Mouse (Mus musculus): Measurements from ENCODE around the gene D6Ertd527e. TPM values are rescaled to one million over a fixed set of nuclear protein-coding genes. Genes with fewer than 3 reads are reported as not detected.

Gene D6Ertd527e
- polyA plus RNA-seq, 1 experiment from 2014 or later: 0.13 TPM

DNA sequence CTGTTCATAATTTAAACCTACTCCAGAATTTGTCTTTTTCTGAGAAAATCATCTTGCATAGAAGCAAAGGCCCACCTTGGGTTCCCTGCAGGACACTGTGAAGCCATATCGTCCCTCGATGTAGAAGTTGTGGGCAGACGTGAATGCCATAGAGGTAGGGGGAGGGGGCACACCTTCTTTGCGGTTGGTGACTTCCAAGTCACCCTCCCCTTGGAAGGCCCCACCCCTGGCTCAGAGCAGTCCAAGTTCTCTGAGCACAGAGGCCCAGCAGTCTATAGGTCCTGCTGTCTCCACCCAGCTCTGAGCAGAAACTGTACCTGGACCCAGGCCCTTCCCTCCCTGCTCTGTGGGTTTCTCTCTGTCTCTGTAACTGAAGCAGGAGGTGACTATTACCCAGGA is 2.6 kb upstream of the D6Ertd527e start:
- peaks cover 12% of the 10 kb centered on the region; the same call in 1 of the 2 replicates for H3K4me1 ChIP-seq (replicated peaks; ENCODE audit: control insufficient read depth, insufficient read depth, low read length)
- H3K4me3 ChIP-seq (replicated peaks; ENCODE audit: low read length): no peak overlapping the region
- H3K27ac ChIP-seq: peak overlapping the region; percentile 18; the same call in 1 of the 2 replicates
- DNase-seq (ENCODE audit: low spot score) (no peak), ATAC-seq (ENCODE audit: low FRiP score) (0 out of 2 replicates have a peak, but pooled peaks have one; percentile 39)
- 30% methylated on average over 4 of the region's 4 CpGs for WGBS
- H3K36me3 ChIP-seq (replicated peaks; ENCODE audit: control insufficient read depth, insufficient read depth): no peaks in the 10 kb centered on the region
- no peaks in the 10 kb centered on the region for H3K27me3 ChIP-seq (ENCODE audit: control insufficient read depth, insufficient read depth, low read length)
- H3K9ac ChIP-seq: no peak overlapping the region
- no peaks in the 10 kb centered on the region for H3K9me3 ChIP-seq (ENCODE audit: control insufficient read depth, low read length)
- no peak overlapping the region for H3K4me2 ChIP-seq (replicated peaks)

- no peaks in the 10 kb centered on the region for H3K36me3 ChIP-seq (replicated peaks; ENCODE audit: control insufficient read depth, insufficient read depth)
- no peaks in the 10 kb centered on the region for H3K27me3 ChIP-seq (ENCODE audit: control insufficient read depth, insufficient read depth, low read length)
- ATAC-seq (ENCODE audit: low FRiP score) (peak; percentile 22; the same call in 1 of the 2 replicates), DNase-seq (ENCODE audit: low spot score) (no peak)
- peak overlapping the region; percentile 18; the same call in 1 of the 2 replicates for H3K27ac ChIP-seq
- 13% methylated on average over 7 of the region's 7 CpGs for WGBS
- H3K4me3 ChIP-seq (replicated peaks; ENCODE audit: low read length): no peak overlapping the region
- no peak overlapping the region for H3K4me2 ChIP-seq (replicated peaks)
- H3K9me3 ChIP-seq (ENCODE audit: control insufficient read depth, low read length): no peaks in the 10 kb centered on the region
- peaks cover 12% of the 10 kb centered on the region; the same call in 1 of the 2 replicates for H3K4me1 ChIP-seq (replicated peaks; ENCODE audit: control insufficient read depth, insufficient read depth, low read length)
- H3K9ac ChIP-seq: no peak overlapping the region
These were observed 2.1 kb upstream of the D6Ertd527e start for GRCm38 (mm10) chr6:87102421-87102911.

- Histone ChIP-seq H3K27me3 (ENCODE audit: control insufficient read depth, insufficient read depth, low read length) (no peaks in the 10 kb centered on the region), H3K27ac (no peak overlapping the region), H3K4me3 (replicated peaks; ENCODE audit: low read length) (no peak overlapping the region), H3K4me1 (replicated peaks; ENCODE audit: control insufficient read depth, insufficient read depth, low read length) (peaks cover 12% of the 10 kb centered on the region; the same call in 1 of the 2 replicates), H3K4me2 (replicated peaks) (no peak overlapping the region), H3K9me3 (ENCODE audit: control insufficient read depth, low read length) (no peaks in the 10 kb centered on the region), H3K9ac (no peak overlapping the region), H3K36me3 (replicated peaks; ENCODE audit: control insufficient read depth, insufficient read depth) (no peaks in the 10 kb centered on the region)
- DNase-seq (ENCODE audit: low spot score) (no peak), ATAC-seq (ENCODE audit: low FRiP score) (no peak)
- WGBS: 100% methylated on average over 1 of the region's 1 CpGs
These were observed 1.2 kb upstream of the D6Ertd527e start for GRCm38 (mm10) chr6:87103314-87103713.

DNA sequence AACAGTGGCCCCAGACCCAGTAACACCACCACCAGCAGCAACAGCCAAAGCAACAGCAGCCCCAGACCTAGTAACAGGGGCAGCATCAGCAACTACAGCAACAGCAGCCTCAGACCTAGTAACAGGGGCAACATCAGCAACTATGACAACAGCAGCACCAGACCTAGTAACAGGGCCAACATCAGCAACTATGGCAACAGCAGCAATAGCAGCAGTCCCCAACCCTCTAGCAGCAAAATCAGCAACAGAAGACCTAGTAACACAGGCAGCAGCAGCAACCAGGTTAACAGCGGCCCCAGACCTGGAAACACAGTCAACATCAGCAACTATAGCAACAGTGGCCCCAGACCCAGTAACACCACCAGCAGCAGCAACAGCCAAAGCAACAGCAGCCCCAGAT is 6.9 kb downstream of the D6Ertd527e start:
- Histone ChIP-seq H3K4me2 (replicated peaks) (no peak overlapping the region), H3K27ac (no peak overlapping the region), H3K4me3 (replicated peaks; ENCODE audit: low read length) (no peak overlapping the region), H3K4me1 (replicated peaks; ENCODE audit: control insufficient read depth, insufficient read depth, low read length) (no peaks in the 10 kb centered on the region), H3K36me3 (replicated peaks; ENCODE audit: control insufficient read depth, insufficient read depth) (no peaks in the 10 kb centered on the region), H3K27me3 (ENCODE audit: control insufficient read depth, insufficient read depth, low read length) (no peaks in the 10 kb centered on the region), H3K9ac (no peak overlapping the region), H3K9me3 (ENCODE audit: control insufficient read depth, low read length) (no peaks in the 10 kb centered on the region)
- WGBS: 91% methylated on average over 1 of the region's 1 CpGs
- ATAC-seq (ENCODE audit: low FRiP score): no peak
- DNase-seq (ENCODE audit: low spot score): no peak

DNA sequence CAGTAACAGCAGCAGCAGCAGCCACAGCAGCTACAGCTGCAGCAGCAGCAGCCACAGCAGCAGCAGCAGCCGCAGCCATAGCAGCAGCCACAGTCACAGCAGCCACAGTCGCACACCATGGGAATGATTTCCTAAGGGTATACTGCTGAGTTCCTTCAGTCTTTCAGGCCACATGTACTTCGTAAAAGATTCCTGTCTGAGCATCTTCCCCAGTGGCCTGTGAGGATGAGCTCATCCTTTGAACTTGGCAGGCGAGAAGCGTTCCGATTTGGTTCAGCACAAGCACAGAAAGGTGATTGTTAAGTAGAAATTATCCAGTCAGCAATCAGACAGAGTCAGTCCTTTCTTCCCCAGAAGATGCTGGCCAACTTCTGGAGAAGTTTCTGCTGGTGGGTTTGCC is 7.6 kb downstream of the D6Ertd527e start:
- H3K9ac ChIP-seq: no peak overlapping the region
- no peaks in the 10 kb centered on the region for H3K36me3 ChIP-seq (replicated peaks; ENCODE audit: control insufficient read depth, insufficient read depth)
- DNase-seq (ENCODE audit: low spot score): no peak
- H3K9me3 ChIP-seq (ENCODE audit: control insufficient read depth, low read length): no peaks in the 10 kb centered on the region
- H3K27ac ChIP-seq: no peak overlapping the region
- H3K27me3 ChIP-seq (ENCODE audit: control insufficient read depth, insufficient read depth, low read length): no peaks in the 10 kb centered on the region
- no peak for ATAC-seq (ENCODE audit: low FRiP score)
- no peak overlapping the region for H3K4me2 ChIP-seq (replicated peaks)
- no peaks in the 10 kb centered on the region for H3K4me1 ChIP-seq (replicated peaks; ENCODE audit: control insufficient read depth, insufficient read depth, low read length)
- WGBS: 82% methylated on average over 6 of the region's 6 CpGs
- H3K4me3 ChIP-seq (replicated peaks; ENCODE audit: low read length): no peak overlapping the region

DNA sequence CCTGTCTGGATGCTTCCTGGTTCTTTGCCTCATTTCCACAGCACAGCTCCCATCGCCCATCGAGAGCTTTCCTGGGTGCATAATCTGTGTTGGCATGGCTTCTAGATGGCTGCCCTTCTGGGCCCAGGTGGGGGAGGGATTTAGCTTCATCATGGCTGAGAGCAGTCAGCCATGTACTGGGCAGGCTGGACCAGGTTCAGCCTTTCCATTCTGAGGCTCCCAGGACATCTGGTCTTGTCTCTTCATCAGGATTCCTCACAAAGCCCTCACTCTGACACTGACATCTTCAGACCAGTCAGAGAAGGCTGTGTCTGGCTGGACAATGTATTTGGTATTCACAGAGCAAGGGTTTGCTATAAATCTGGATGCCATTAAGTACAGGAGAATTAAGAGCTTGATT is 11.4 kb downstream of the D6Ertd527e start:
- H3K36me3 ChIP-seq (replicated peaks; ENCODE audit: control insufficient read depth, insufficient read depth): no peaks in the 10 kb centered on the region
- DNase-seq (ENCODE audit: low spot score) (no peak), ATAC-seq (ENCODE audit: low FRiP score) (no peak)
- no peak overlapping the region for H3K4me3 ChIP-seq (replicated peaks; ENCODE audit: low read length)
- no peak overlapping the region for H3K27ac ChIP-seq
- H3K4me2 ChIP-seq (replicated peaks): no peak overlapping the region
- no peak overlapping the region for H3K9ac ChIP-seq
- H3K27me3 ChIP-seq (ENCODE audit: control insufficient read depth, insufficient read depth, low read length): no peaks in the 10 kb centered on the region
- WGBS: 73% methylated on average over 2 of the region's 2 CpGs
- no peaks in the 10 kb centered on the region for H3K4me1 ChIP-seq (replicated peaks; ENCODE audit: control insufficient read depth, insufficient read depth, low read length)
- no peaks in the 10 kb centered on the region for H3K9me3 ChIP-seq (ENCODE audit: control insufficient read depth, low read length)

GRCm38 (mm10) chr6:87116596-87116995 is 12.1 kb downstream of the D6Ertd527e start:
- Histone ChIP-seq H3K4me1 (replicated peaks; ENCODE audit: control insufficient read depth, insufficient read depth, low read length) (no peaks in the 10 kb centered on the region), H3K27ac (no peak overlapping the region), H3K27me3 (ENCODE audit: control insufficient read depth, insufficient read depth, low read length) (no peaks in the 10 kb centered on the region), H3K9me3 (ENCODE audit: control insufficient read depth, low read length) (no peaks in the 10 kb centered on the region), H3K4me2 (replicated peaks) (no peak overlapping the region), H3K4me3 (replicated peaks; ENCODE audit: low read length) (no peak overlapping the region), H3K36me3 (replicated peaks; ENCODE audit: control insufficient read depth, insufficient read depth) (no peaks in the 10 kb centered on the region), H3K9ac (no peak overlapping the region)
- no peak for DNase-seq (ENCODE audit: low spot score)
- ATAC-seq (ENCODE audit: low FRiP score): no peak
- WGBS: 83% methylated on average over 7 of the region's 7 CpGs

GRCm38 (mm10) chr6:87119066-87119837 is 14.7 kb downstream of the D6Ertd527e start:
- no peaks in the 10 kb centered on the region for H3K27me3 ChIP-seq (ENCODE audit: control insufficient read depth, insufficient read depth, low read length)
- 91% methylated on average over 20 of the region's 20 CpGs for WGBS
- H3K4me3 ChIP-seq (replicated peaks; ENCODE audit: low read length): no peak overlapping the region
- H3K9ac ChIP-seq: no peak overlapping the region
- H3K36me3 ChIP-seq (replicated peaks; ENCODE audit: control insufficient read depth, insufficient read depth): no peaks in the 10 kb centered on the region
- DNase-seq (ENCODE audit: low spot score) (no peak), ATAC-seq (ENCODE audit: low FRiP score) (no peak)
- no peaks in the 10 kb centered on the region for H3K4me1 ChIP-seq (replicated peaks; ENCODE audit: control insufficient read depth, insufficient read depth, low read length)
- no peaks in the 10 kb centered on the region for H3K9me3 ChIP-seq (ENCODE audit: control insufficient read depth, low read length)
- H3K27ac ChIP-seq: no peak overlapping the region
- H3K4me2 ChIP-seq (replicated peaks): no peak overlapping the region

DNA sequence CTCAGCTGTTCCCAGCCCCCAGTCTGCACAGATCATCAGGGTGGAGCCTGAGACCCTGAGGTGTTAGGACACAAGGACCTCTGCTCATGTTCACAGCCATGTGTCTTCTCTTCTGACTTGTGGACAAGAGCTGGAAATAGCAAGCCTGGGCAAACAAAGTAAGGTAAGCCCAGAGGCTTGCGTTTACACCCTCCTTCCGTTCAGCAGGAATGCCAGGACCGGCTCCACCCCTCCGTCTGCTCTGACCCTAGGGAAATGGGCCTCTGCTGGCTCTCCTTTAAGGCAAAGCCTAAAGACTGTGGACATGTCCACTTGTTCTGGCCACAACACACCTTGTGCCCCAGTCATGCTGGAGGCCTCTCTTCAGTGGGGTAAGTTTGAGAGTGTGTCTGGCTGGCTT is 15.4 kb downstream of the D6Ertd527e start:
- no peak for DNase-seq (ENCODE audit: low spot score)
- ATAC-seq (ENCODE audit: low FRiP score): no peak
- H3K36me3 ChIP-seq (replicated peaks; ENCODE audit: control insufficient read depth, insufficient read depth): no peaks in the 10 kb centered on the region
- H3K27ac ChIP-seq: no peak overlapping the region
- no peaks in the 10 kb centered on the region for H3K4me1 ChIP-seq (replicated peaks; ENCODE audit: control insufficient read depth, insufficient read depth, low read length)
- H3K9me3 ChIP-seq (ENCODE audit: control insufficient read depth, low read length): no peaks in the 10 kb centered on the region
- no peak overlapping the region for H3K4me2 ChIP-seq (replicated peaks)
- 79% methylated on average over 4 of the region's 4 CpGs for WGBS
- H3K27me3 ChIP-seq (ENCODE audit: control insufficient read depth, insufficient read depth, low read length): no peaks in the 10 kb centered on the region
- no peak overlapping the region for H3K9ac ChIP-seq
- no peak overlapping the region for H3K4me3 ChIP-seq (replicated peaks; ENCODE audit: low read length)

Measured in hindbrain, embryonic 14.5 days (tissue).